Mouse (Mus musculus): Measurements from ENCODE around the gene Cfap43. TPM values are rescaled to one million over a fixed set of nuclear protein-coding genes. Genes with fewer than 3 reads are reported as not detected.

Gene Cfap43
- polyA plus RNA-seq, 1 experiment from 2014 or later, result 0.54 TPM

DNA sequence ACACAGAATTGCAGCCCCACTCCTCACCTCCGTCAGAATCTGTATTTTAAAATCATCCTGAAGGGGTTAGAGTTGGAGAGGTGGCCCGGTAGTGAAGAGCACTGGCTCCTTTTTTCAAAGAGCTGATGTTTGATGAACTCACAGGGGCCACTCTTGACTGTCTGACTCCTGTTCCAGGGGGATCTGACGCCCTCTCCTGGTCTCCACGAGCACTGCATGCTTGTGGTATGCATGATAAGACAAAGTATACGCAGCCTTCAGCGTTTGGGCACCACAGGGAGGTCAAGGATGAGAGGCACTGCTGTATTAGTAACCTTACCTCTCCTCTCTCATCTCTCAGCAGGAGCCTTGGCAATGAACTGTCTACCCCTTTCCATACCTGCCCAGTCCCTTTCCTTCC, 19.1 kb downstream of the Cfap43 start:
- no peaks in the 10 kb centered on the region; the same call in 1 of the 2 replicates for H3K4me1 ChIP-seq (replicated peaks; ENCODE audit: control insufficient read depth, insufficient read depth, low read length)
- no peak for ATAC-seq (ENCODE audit: low FRiP score)
- no peak overlapping the region for H3K4me2 ChIP-seq (replicated peaks; ENCODE audit: low read depth, low read length)
- H3K36me3 ChIP-seq (ENCODE audit: control insufficient read depth, insufficient read depth, low read length), result peaks cover 3% of the 10 kb centered on the region; the same call in 1 of the 2 replicates
- DNase-seq (ENCODE audit: low spot score), result no peak
- H3K9ac ChIP-seq (ENCODE audit: low read depth, low read length), result no peak overlapping the region
- H3K27me3 ChIP-seq (ENCODE audit: control insufficient read depth, insufficient read depth, low read length), result no peaks in the 10 kb centered on the region
- H3K4me3 ChIP-seq (ENCODE audit: low read depth, low read length), result no peak overlapping the region
- WGBS, result 63% methylated on average over 6 of the region's 6 CpGs
- no peaks in the 10 kb centered on the region for H3K9me3 ChIP-seq (ENCODE audit: control insufficient read depth, low read length)
- no peak overlapping the region for H3K27ac ChIP-seq (ENCODE audit: low read depth, low read length)

DNA sequence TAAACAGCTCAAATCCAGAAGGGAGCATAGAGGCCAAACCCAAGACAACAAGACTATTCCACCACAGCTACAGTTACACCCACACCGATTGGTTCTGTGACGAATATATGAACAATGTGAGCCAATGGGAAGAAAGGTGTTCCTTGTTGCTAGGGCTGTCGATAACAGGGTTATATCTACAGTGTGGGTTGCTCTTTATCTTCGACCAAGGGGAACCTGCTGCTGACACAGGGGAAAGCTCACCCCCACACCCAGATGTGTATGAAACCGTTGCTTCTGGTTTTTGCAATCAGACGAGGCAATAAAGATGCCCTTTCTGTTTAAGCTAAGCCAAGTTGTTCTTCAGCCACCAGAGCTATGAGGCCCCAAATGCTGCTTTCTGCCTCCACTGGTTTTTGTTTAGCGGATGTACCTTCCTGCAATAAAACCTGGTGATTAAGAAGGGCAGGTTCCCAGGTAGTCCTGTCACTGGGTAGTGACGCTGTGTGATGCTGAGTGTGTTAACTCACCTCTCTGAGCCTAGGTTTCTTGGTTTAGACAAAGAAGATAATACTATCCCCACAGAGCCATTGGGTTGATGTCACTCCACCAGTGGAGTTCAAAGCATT, 20.5 kb downstream of the Cfap43 start:
- Histone ChIP-seq H3K9ac (ENCODE audit: low read depth, low read length) (no peak overlapping the region), H3K4me1 (replicated peaks; ENCODE audit: control insufficient read depth, insufficient read depth, low read length) (no peaks in the 10 kb centered on the region), H3K27me3 (ENCODE audit: control insufficient read depth, insufficient read depth, low read length) (no peaks in the 10 kb centered on the region), H3K27ac (ENCODE audit: low read depth, low read length) (no peak overlapping the region), H3K36me3 (ENCODE audit: control insufficient read depth, insufficient read depth, low read length) (peaks cover 3% of the 10 kb centered on the region; the same call in 1 of the 2 replicates), H3K4me2 (replicated peaks; ENCODE audit: low read depth, low read length) (no peak overlapping the region), H3K9me3 (ENCODE audit: control insufficient read depth, low read length) (no peaks in the 10 kb centered on the region), H3K4me3 (ENCODE audit: low read depth, low read length) (no peak overlapping the region)
- no peak for ATAC-seq (ENCODE audit: low FRiP score)
- DNase-seq (ENCODE audit: low spot score), result no peak
- WGBS, result 95% methylated on average over 8 of the region's 8 CpGs

GRCm38 (mm10) chr19:47893092-47893491, 26.0 kb downstream of the Cfap43 start:
- no peaks in the 10 kb centered on the region for H3K27me3 ChIP-seq (ENCODE audit: control insufficient read depth, insufficient read depth, low read length)
- H3K9me3 ChIP-seq (ENCODE audit: control insufficient read depth, low read length), result no peaks in the 10 kb centered on the region
- H3K36me3 ChIP-seq (ENCODE audit: control insufficient read depth, insufficient read depth, low read length), result peaks cover 3% of the 10 kb centered on the region; the same call in 1 of the 2 replicates
- no peak overlapping the region for H3K4me2 ChIP-seq (replicated peaks; ENCODE audit: low read depth, low read length)
- H3K4me3 ChIP-seq (ENCODE audit: low read depth, low read length), result no peak overlapping the region
- no peaks in the 10 kb centered on the region for H3K4me1 ChIP-seq (replicated peaks; ENCODE audit: control insufficient read depth, insufficient read depth, low read length)
- ATAC-seq (ENCODE audit: low FRiP score) (no peak), DNase-seq (ENCODE audit: low spot score) (no peak)
- no peak overlapping the region for H3K27ac ChIP-seq (ENCODE audit: low read depth, low read length)
- H3K9ac ChIP-seq (ENCODE audit: low read depth, low read length), result no peak overlapping the region
- WGBS, result 90% methylated on average over 6 of the region's 6 CpGs

GRCm38 (mm10) chr19:47891562-47892312, 27.4 kb downstream of the Cfap43 start:
- no peak overlapping the region for H3K4me3 ChIP-seq (ENCODE audit: low read depth, low read length)
- H3K27me3 ChIP-seq (ENCODE audit: control insufficient read depth, insufficient read depth, low read length), result no peaks in the 10 kb centered on the region
- ATAC-seq (ENCODE audit: low FRiP score) (no peak), DNase-seq (ENCODE audit: low spot score) (no peak)
- no peak overlapping the region for H3K27ac ChIP-seq (ENCODE audit: low read depth, low read length)
- H3K9ac ChIP-seq (ENCODE audit: low read depth, low read length), result no peak overlapping the region
- no peak overlapping the region for H3K4me2 ChIP-seq (replicated peaks; ENCODE audit: low read depth, low read length)
- H3K4me1 ChIP-seq (replicated peaks; ENCODE audit: control insufficient read depth, insufficient read depth, low read length), result no peaks in the 10 kb centered on the region
- H3K36me3 ChIP-seq (ENCODE audit: control insufficient read depth, insufficient read depth, low read length), result peaks cover 2% of the 10 kb centered on the region; the same call in 1 of the 2 replicates
- no peaks in the 10 kb centered on the region for H3K9me3 ChIP-seq (ENCODE audit: control insufficient read depth, low read length)
- 79% methylated on average over 11 of the region's 11 CpGs for WGBS

DNA sequence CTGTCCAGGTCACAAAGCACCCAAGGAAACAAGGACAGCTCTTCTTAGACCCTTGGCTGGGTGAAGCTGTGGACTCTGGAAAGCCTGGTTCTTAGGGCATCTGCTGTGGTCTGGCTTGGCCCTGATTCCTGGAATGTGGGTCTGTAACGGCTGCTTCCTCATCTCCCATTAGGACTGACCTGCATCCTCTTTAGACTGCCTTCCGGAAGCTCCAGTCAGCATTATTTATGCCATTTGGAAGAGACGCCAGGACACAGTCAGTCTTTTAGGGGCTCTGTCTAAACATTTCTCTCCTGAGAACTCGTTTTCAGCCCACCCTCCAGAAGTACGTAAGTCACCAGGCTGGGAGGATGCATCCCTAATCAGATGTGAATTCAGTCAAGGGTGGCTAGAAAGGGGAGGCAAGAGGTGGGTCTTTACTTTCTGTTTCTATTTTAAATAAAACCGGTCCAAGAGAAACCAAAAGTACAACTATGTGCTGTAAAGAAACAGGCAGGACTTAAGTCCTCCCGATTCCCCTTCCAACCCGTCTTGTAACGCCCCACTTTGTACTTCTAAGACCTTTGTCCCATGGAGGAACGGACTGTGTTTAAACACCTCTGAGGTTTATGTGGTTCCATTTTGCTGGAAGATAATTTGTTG, 28.5 kb downstream of the Cfap43 start:
- H3K27me3 ChIP-seq (ENCODE audit: control insufficient read depth, insufficient read depth, low read length), result no peaks in the 10 kb centered on the region

GRCm38 (mm10) chr19:47888037-47888436, 31.1 kb downstream of the Cfap43 start:
- Histone ChIP-seq H3K4me2 (replicated peaks; ENCODE audit: low read depth, low read length) (no peak overlapping the region), H3K36me3 (ENCODE audit: control insufficient read depth, insufficient read depth, low read length) (no peaks in the 10 kb centered on the region), H3K9me3 (ENCODE audit: control insufficient read depth, low read length) (no peaks in the 10 kb centered on the region), H3K27me3 (ENCODE audit: control insufficient read depth, insufficient read depth, low read length) (no peaks in the 10 kb centered on the region), H3K27ac (ENCODE audit: low read depth, low read length) (no peak overlapping the region), H3K4me1 (replicated peaks; ENCODE audit: control insufficient read depth, insufficient read depth, low read length) (no peaks in the 10 kb centered on the region), H3K4me3 (ENCODE audit: low read depth, low read length) (no peak overlapping the region), H3K9ac (ENCODE audit: low read depth, low read length) (no peak overlapping the region)
- 92% methylated on average over 8 of the region's 8 CpGs for WGBS
- no peak for DNase-seq (ENCODE audit: low spot score)
- no peak for ATAC-seq (ENCODE audit: low FRiP score)

More for the DNA sequence above, 28.5 kb downstream of the Cfap43 start:
- no peak overlapping the region for H3K9ac ChIP-seq (ENCODE audit: low read depth, low read length)
- no peak overlapping the region for H3K4me3 ChIP-seq (ENCODE audit: low read depth, low read length)
- H3K4me2 ChIP-seq (replicated peaks; ENCODE audit: low read depth, low read length), result no peak overlapping the region
- DNase-seq (ENCODE audit: low spot score) (no peak), ATAC-seq (ENCODE audit: low FRiP score) (no peak)
- 81% methylated on average over 10 of the region's 10 CpGs for WGBS
- no peaks in the 10 kb centered on the region for H3K9me3 ChIP-seq (ENCODE audit: control insufficient read depth, low read length)
- H3K27ac ChIP-seq (ENCODE audit: low read depth, low read length), result no peak overlapping the region
- H3K4me1 ChIP-seq (replicated peaks; ENCODE audit: control insufficient read depth, insufficient read depth, low read length), result no peaks in the 10 kb centered on the region
- no peaks in the 10 kb centered on the region for H3K36me3 ChIP-seq (ENCODE audit: control insufficient read depth, insufficient read depth, low read length)

- Histone ChIP-seq H3K9me3 (ENCODE audit: control insufficient read depth, low read length) (no peaks in the 10 kb centered on the region), H3K27me3 (ENCODE audit: control insufficient read depth, insufficient read depth, low read length) (no peaks in the 10 kb centered on the region), H3K4me1 (replicated peaks; ENCODE audit: control insufficient read depth, insufficient read depth, low read length) (no peaks in the 10 kb centered on the region), H3K9ac (ENCODE audit: low read depth, low read length) (no peak overlapping the region), H3K4me2 (replicated peaks; ENCODE audit: low read depth, low read length) (no peak overlapping the region), H3K36me3 (ENCODE audit: control insufficient read depth, insufficient read depth, low read length) (no peaks in the 10 kb centered on the region), H3K4me3 (ENCODE audit: low read depth, low read length) (no peak overlapping the region), H3K27ac (ENCODE audit: low read depth, low read length) (no peak overlapping the region)
- 88% methylated on average over 10 of the region's 10 CpGs for WGBS
- ATAC-seq (ENCODE audit: low FRiP score) (no peak), DNase-seq (ENCODE audit: low spot score) (no peak)
Observed at GRCm38 (mm10) chr19:47887417-47887816, 31.7 kb downstream of the Cfap43 start.

- Histone ChIP-seq H3K4me1 (replicated peaks; ENCODE audit: control insufficient read depth, insufficient read depth, low read length) (no peaks in the 10 kb centered on the region), H3K9me3 (ENCODE audit: control insufficient read depth, low read length) (no peaks in the 10 kb centered on the region), H3K4me3 (ENCODE audit: low read depth, low read length) (no peak overlapping the region), H3K9ac (ENCODE audit: low read depth, low read length) (no peak overlapping the region), H3K36me3 (ENCODE audit: control insufficient read depth, insufficient read depth, low read length) (no peaks in the 10 kb centered on the region), H3K27ac (ENCODE audit: low read depth, low read length) (no peak overlapping the region), H3K4me2 (replicated peaks; ENCODE audit: low read depth, low read length) (no peak overlapping the region), H3K27me3 (ENCODE audit: control insufficient read depth, insufficient read depth, low read length) (no peaks in the 10 kb centered on the region)
- 85% methylated on average over 7 of the region's 7 CpGs for WGBS
- ATAC-seq (ENCODE audit: low FRiP score), result no peak
- no peak for DNase-seq (ENCODE audit: low spot score)
Observed at GRCm38 (mm10) chr19:47886617-47887016, 32.5 kb downstream of the Cfap43 start.
